Mouse (Mus musculus): ENCODE measurements around the gene Nop53. TPM values are rescaled to one million over a fixed set of nuclear protein-coding genes. Genes with fewer than 3 reads are reported as not detected.
A peak's percentile ranks its signal among the peaks of the same experiment; 100 is the strongest.

The Nop53 gene
- polyA plus RNA-seq (2012; rRNA removed), result 57.2 and 81.1 TPM in 2 replicates

DNA sequence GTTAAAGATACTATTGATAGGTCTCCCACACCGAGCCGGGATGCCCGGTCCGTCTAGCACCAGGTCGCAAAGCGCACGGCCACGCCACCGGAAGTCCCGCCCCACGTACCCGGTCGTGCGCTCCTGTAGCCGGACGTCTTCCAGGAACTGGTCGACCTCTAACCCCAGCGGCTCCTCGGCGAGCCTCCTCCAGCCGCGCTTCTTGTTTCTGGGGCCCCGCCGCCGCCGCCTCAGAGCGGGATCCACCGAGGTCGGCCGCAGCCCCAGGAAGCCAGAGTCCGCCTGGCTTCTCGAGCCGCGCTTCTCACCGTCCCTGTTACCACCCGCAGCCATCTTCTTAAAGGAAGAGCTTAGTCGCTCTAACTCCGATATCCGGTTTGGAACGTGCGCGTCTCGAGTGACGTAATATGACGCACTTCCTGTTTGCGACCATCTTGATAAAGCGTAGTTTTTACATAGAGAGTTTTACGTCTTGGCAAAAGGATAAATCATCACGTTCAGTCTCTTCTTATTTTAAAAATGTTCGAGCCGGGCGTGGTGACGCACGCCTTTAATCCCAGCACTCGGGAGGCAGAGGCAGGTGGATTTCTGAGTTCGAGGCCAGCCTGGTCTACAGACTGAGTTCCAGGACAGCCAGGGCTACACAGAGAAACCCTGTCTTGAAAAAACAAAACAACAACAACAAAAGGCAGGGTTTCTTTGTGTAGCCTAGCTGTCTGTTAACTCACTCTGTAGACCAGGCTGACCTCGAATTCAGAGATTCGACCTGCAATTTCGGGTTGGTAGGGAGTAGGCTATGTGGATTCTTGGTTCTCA lies at the start of gene Nop53:
Nop53 (minus strand) TSS at position 354 of the 816 bp plus-strand sequence.
- Histone ChIP-seq H3K4me3 (ENCODE audit: control insufficient read depth, low read depth, low read length) (peak within 1 kb of the TSS; percentile 98), H3K36me3 (ENCODE audit: control insufficient read depth, insufficient read depth, low read length) (no peaks in the 10 kb centered on the region; the same call in 1 of the 2 replicates), H3K27me3 (ENCODE audit: control insufficient read depth, insufficient read depth, low read length) (no peaks in the 10 kb centered on the region), H3K4me1 (ENCODE audit: control insufficient read depth, insufficient read depth, low read length) (peaks cover 10% of the 10 kb centered on the region), H3K27ac (ENCODE audit: control insufficient read depth, insufficient read depth, low read depth, low read length) (peak within 1 kb of the TSS; percentile 90)
- TF ChIP-seq POLR2A (IDR thresholded peaks at IDR 0.05; ENCODE audit: control insufficient read depth, low read depth, low read length), result peak; percentile 81
- no peak for TF ChIP-seq CTCF (IDR thresholded peaks at IDR 0.05; ENCODE audit: control insufficient read depth, insufficient read depth, insufficient replicate concordance, low read depth, low read length)

GRCm38 (mm10) chr7:15993789-15994188 lies 47.9 kb upstream of the Nop53 start:
- Histone ChIP-seq H3K4me3 (ENCODE audit: control insufficient read depth, low read depth, low read length) (no peak overlapping the region), H3K27me3 (ENCODE audit: control insufficient read depth, insufficient read depth, low read length) (no peaks in the 10 kb centered on the region), H3K4me1 (ENCODE audit: control insufficient read depth, insufficient read depth, low read length) (peaks cover 4% of the 10 kb centered on the region), H3K36me3 (ENCODE audit: control insufficient read depth, insufficient read depth, low read length) (no peaks in the 10 kb centered on the region), H3K27ac (ENCODE audit: control insufficient read depth, insufficient read depth, low read depth, low read length) (no peak overlapping the region)
- no peak for TF ChIP-seq POLR2A (IDR thresholded peaks at IDR 0.05; ENCODE audit: control insufficient read depth, low read depth, low read length)
- TF ChIP-seq CTCF (IDR thresholded peaks at IDR 0.05; ENCODE audit: control insufficient read depth, insufficient read depth, insufficient replicate concordance, low read depth, low read length), result no peak

- Histone ChIP-seq H3K4me3 (ENCODE audit: control insufficient read depth, low read depth, low read length) (no peak overlapping the region), H3K36me3 (ENCODE audit: control insufficient read depth, insufficient read depth, low read length) (no peaks in the 10 kb centered on the region), H3K4me1 (ENCODE audit: control insufficient read depth, insufficient read depth, low read length) (peaks cover 4% of the 10 kb centered on the region), H3K27ac (ENCODE audit: control insufficient read depth, insufficient read depth, low read depth, low read length) (no peak overlapping the region), H3K27me3 (ENCODE audit: control insufficient read depth, insufficient read depth, low read length) (no peaks in the 10 kb centered on the region)
- TF ChIP-seq POLR2A (IDR thresholded peaks at IDR 0.05; ENCODE audit: control insufficient read depth, low read depth, low read length), result peak; percentile 23; the same call in 1 of the 2 replicates
- TF ChIP-seq CTCF (IDR thresholded peaks at IDR 0.05; ENCODE audit: control insufficient read depth, insufficient read depth, insufficient replicate concordance, low read depth, low read length), result no peak
These were observed 47.3 kb upstream of the Nop53 start for GRCm38 (mm10) chr7:15993152-15993551.

GRCm38 (mm10) chr7:15991764-15992163 lies 45.9 kb upstream of the Nop53 start:
- TF ChIP-seq POLR2A (IDR thresholded peaks at IDR 0.05; ENCODE audit: control insufficient read depth, low read depth, low read length) (no peak), CTCF (IDR thresholded peaks at IDR 0.05; ENCODE audit: control insufficient read depth, insufficient read depth, insufficient replicate concordance, low read depth, low read length) (no peak)
- Histone ChIP-seq H3K4me1 (ENCODE audit: control insufficient read depth, insufficient read depth, low read length) (peaks cover 3% of the 10 kb centered on the region), H3K27ac (ENCODE audit: control insufficient read depth, insufficient read depth, low read depth, low read length) (no peak overlapping the region), H3K4me3 (ENCODE audit: control insufficient read depth, low read depth, low read length) (no peak overlapping the region), H3K36me3 (ENCODE audit: control insufficient read depth, insufficient read depth, low read length) (no peaks in the 10 kb centered on the region), H3K27me3 (ENCODE audit: control insufficient read depth, insufficient read depth, low read length) (no peaks in the 10 kb centered on the region)

DNA sequence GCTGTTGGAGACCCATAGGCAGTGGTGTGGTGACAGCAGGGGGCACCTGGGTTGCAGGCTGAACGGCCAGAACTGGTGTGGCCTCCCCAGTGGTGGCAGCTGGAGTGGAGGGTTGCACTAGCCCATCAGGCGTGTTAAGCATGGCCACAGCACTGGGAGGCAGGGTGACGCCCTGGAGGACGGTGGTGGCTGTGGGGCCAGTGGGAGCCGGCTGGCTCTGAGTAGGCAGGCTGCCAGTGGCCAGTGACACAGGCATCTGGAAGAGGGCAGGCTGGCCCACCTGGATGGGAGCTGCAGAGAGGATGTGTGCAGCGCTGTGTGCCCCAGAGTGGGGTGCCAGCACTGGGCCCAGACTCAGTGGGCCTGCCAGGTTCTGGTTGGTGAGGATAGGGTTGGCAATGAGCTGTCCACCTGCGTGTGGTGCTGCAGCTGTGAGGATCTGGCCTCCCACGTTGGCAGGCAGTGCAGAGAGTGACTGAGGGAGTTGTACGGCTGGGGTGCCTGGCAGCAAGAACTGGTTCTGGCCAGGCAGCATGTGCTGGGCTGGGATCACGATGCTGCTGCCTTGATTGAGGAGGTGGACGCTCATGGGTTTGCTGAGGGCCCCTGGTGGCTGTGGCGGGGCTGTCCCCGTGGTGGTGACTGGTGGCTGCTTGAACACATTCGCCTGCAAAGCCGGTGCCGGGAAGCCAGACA lies 41.9 kb upstream of the Nop53 start:
- Histone ChIP-seq H3K4me3 (ENCODE audit: control insufficient read depth, low read depth, low read length) (peak overlapping the region; percentile 87), H3K4me1 (ENCODE audit: control insufficient read depth, insufficient read depth, low read length) (peaks cover 5% of the 10 kb centered on the region), H3K27me3 (ENCODE audit: control insufficient read depth, insufficient read depth, low read length) (no peaks in the 10 kb centered on the region), H3K27ac (ENCODE audit: control insufficient read depth, insufficient read depth, low read depth, low read length) (no peak overlapping the region), H3K36me3 (ENCODE audit: control insufficient read depth, insufficient read depth, low read length) (no peaks in the 10 kb centered on the region)
- TF ChIP-seq POLR2A (IDR thresholded peaks at IDR 0.05; ENCODE audit: control insufficient read depth, low read depth, low read length) (no peak), CTCF (IDR thresholded peaks at IDR 0.05; ENCODE audit: control insufficient read depth, insufficient read depth, insufficient replicate concordance, low read depth, low read length) (0 out of 2 replicates have a peak, but pooled peaks have one; percentile 5)

DNA sequence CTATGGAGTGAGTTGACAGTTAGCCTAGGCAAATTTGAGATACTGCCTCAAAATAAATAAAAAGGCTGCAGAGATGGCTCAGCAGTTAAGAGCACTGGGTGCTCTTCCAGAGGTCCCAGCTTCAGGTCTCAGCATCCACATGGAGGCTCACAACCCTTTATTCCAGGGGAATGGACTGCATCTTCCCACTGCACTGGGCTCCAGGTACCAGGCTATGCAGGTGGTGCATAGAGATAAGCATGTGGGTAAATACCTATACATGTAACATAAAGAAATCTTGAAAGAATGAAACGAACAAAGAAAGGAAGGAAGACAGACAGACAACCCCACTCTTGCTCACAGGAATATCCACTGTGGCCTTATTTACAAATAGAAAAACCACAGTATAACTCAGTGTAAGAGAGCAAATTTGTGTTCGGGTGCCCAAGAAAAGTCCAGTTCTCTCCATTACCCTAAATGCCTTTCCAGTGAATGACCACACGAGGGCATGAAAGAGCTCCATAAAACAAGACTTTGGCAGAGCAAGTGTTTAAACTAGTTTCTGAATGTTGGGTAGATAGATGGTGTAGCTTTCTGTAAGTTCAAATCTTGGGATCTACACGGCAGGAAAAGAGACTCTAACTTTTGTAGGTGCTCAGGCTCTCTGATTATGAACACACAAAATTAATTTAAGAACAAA lies 37.0 kb upstream of the Nop53 start:
- H3K27me3 ChIP-seq (ENCODE audit: control insufficient read depth, insufficient read depth, low read length), result no peaks in the 10 kb centered on the region
- TF ChIP-seq POLR2A (IDR thresholded peaks at IDR 0.05; ENCODE audit: control insufficient read depth, low read depth, low read length) (no peak), CTCF (IDR thresholded peaks at IDR 0.05; ENCODE audit: control insufficient read depth, insufficient read depth, insufficient replicate concordance, low read depth, low read length) (no peak)
- no peak overlapping the region for H3K27ac ChIP-seq (ENCODE audit: control insufficient read depth, insufficient read depth, low read depth, low read length)
- no peaks in the 10 kb centered on the region for H3K36me3 ChIP-seq (ENCODE audit: control insufficient read depth, insufficient read depth, low read length)
- H3K4me3 ChIP-seq (ENCODE audit: control insufficient read depth, low read depth, low read length), result no peak overlapping the region
- peaks cover 18% of the 10 kb centered on the region for H3K4me1 ChIP-seq (ENCODE audit: control insufficient read depth, insufficient read depth, low read length)

- no peak overlapping the region for H3K4me3 ChIP-seq (ENCODE audit: control insufficient read depth, low read depth, low read length)
- peak overlapping the region; percentile 44 for H3K27ac ChIP-seq (ENCODE audit: control insufficient read depth, insufficient read depth, low read depth, low read length)
- no peak for TF ChIP-seq POLR2A (IDR thresholded peaks at IDR 0.05; ENCODE audit: control insufficient read depth, low read depth, low read length)
- TF ChIP-seq CTCF (IDR thresholded peaks at IDR 0.05; ENCODE audit: control insufficient read depth, insufficient read depth, insufficient replicate concordance, low read depth, low read length), result no peak
- H3K36me3 ChIP-seq (ENCODE audit: control insufficient read depth, insufficient read depth, low read length), result no peaks in the 10 kb centered on the region
- H3K27me3 ChIP-seq (ENCODE audit: control insufficient read depth, insufficient read depth, low read length), result no peaks in the 10 kb centered on the region
- H3K4me1 ChIP-seq (ENCODE audit: control insufficient read depth, insufficient read depth, low read length), result peaks cover 13% of the 10 kb centered on the region
These were observed 35.7 kb upstream of the Nop53 start for GRCm38 (mm10) chr7:15981538-15981937.
